Mouse (Mus musculus) cerebellum, adult 2 months (tissue): ENCODE results near the gene Wdtc1.

Experiments
- CTCF ChIP-seq: fragments of 200-500 bp; IDR thresholded peaks from 2 replicates; pipeline ENCODE4 v1.5.1; 2011; ENCODE audit warnings: low read depth, mild to moderate bottlenecking, control low read depth, low read length, moderate library complexity, borderline replicate concordance; ENCODE audit not compliant: insufficient read depth
- POLR2A ChIP-seq: fragments of 200-500 bp; IDR thresholded peaks from 2 replicates; pipeline ENCODE4 v1.6.1; 2011; ENCODE audit warnings: low read length, control low read depth, borderline replicate concordance; ENCODE audit not compliant: insufficient read depth

- TF ChIP-seq POLR2A (no peak), CTCF (no peak)
Measured at GRCm38 (mm10) chr4:133340217-133340616, 13.1 kb downstream of the Wdtc1 start.
